Mouse (Mus musculus): ENCODE measurements around the gene Ush2a.

- TF ChIP-seq CTCF (IDR thresholded peaks at IDR 0.05) (no peak), EP300 (IDR thresholded peaks at IDR 0.05) (no peak)
These were observed 128.3 kb downstream of the Ush2a start for GRCm38 (mm10) chr1:188390080-188390479.
